Mouse (Mus musculus) limb, embryonic 12.5 days (tissue): ENCODE data around the gene Syne1. TPM values are rescaled to one million over a fixed set of nuclear protein-coding genes. Genes with fewer than 3 reads are reported as not detected.

Experiments
- ATAC-seq: fragments of 200-750 bp; cut with Nextera tagmentation; 2 replicates; pipeline ENCODE4 v1.8.0; 2017; ENCODE audit warnings: low read depth, moderate TSS enrichment; ENCODE audit not compliant: insufficient number of reproducible peaks, insufficient read depth, low FRiP score, low TSS enrichment
- H3K27ac ChIP-seq: fragments of 300-500 bp; sonication (generic); 2 replicates; pipeline ENCODE4 v1.5.1; 2016; ENCODE audit warnings: mild to moderate bottlenecking, moderate library complexity
- H3K27me3 ChIP-seq: fragments of 300-500 bp; sonication (generic); 2 replicates; pipeline ENCODE4 v1.6.1; 2016; ENCODE audit warnings: mild to moderate bottlenecking, moderate library complexity
- H3K36me3 ChIP-seq: fragments of 300-500 bp; sonication (generic); 2 replicates; pipeline ENCODE4 v1.6.1; 2016; ENCODE audit warnings: mild to moderate bottlenecking, moderate library complexity
- H3K4me1 ChIP-seq: fragments of 300-500 bp; sonication (generic); replicated peaks from 2 replicates; pipeline ENCODE4 v1.6.1; 2016
- H3K4me2 ChIP-seq: fragments of 300-500 bp; sonication (generic); 2 replicates; pipeline ENCODE4 v1.6.1; 2016; ENCODE audit warnings: mild to moderate bottlenecking, moderate library complexity
- H3K4me3 ChIP-seq: fragments of 300-500 bp; sonication (generic); replicated peaks from 2 replicates; pipeline ENCODE4 v1.5.1; 2016; ENCODE audit warnings: mild to moderate bottlenecking
- H3K9ac ChIP-seq: fragments of 300-500 bp; sonication (generic); replicated peaks from 2 replicates; pipeline ENCODE4 v1.6.1; 2016; ENCODE audit warnings: mild to moderate bottlenecking, moderate library complexity
- H3K9me3 ChIP-seq: fragments of 300-500 bp; sonication (generic); 2 replicates; pipeline ENCODE4 v1.6.1; 2016; ENCODE audit warnings: mild to moderate bottlenecking, moderate library complexity
- whole genome bisulfite sequencing: fragments of 180-500 bp; shearing (Covaris S2); methylation state at CpG from one replicate; pipeline ENCODE4 v1.1.7; 2016; 5-methylcytosine and 5-hydroxymethylcytosine counted together
- polyA plus RNA-seq: library from polyadenylated mRNA; unstranded; fragments of >200 nt; fragmentation: Nextera tagmentation; extraction: Ambion mirVana; gene quantifications from 2 replicates; pipeline ENCODE4 v1.2.1, GENCODE M21; 2016

Gene Syne1
- polyA plus RNA-seq, 1 experiment from 2014 or later, result 4.6 TPM

GRCm38 (mm10) chr10:5197356-5197755 lies 353.9 kb downstream of the Syne1 start:
- no peaks in the 10 kb centered on the region for H3K27me3 ChIP-seq
- no peak overlapping the region for H3K4me2 ChIP-seq
- H3K27ac ChIP-seq, result no peak overlapping the region
- no peaks in the 10 kb centered on the region for H3K9me3 ChIP-seq
- no peak overlapping the region for H3K9ac ChIP-seq
- no peak overlapping the region for H3K4me3 ChIP-seq
- no peaks in the 10 kb centered on the region for H3K36me3 ChIP-seq
- H3K4me1 ChIP-seq, result peaks cover 3% of the 10 kb centered on the region; the same call in 1 of the 2 replicates
- 80% methylated on average over 2 of the region's 2 CpGs for WGBS
- ATAC-seq, result no peak

- Histone ChIP-seq H3K9ac (no peak overlapping the region), H3K4me2 (no peak overlapping the region), H3K27ac (no peak overlapping the region), H3K36me3 (no peaks in the 10 kb centered on the region), H3K4me1 (peaks cover 3% of the 10 kb centered on the region; the same call in 1 of the 2 replicates), H3K4me3 (no peak overlapping the region), H3K27me3 (no peaks in the 10 kb centered on the region), H3K9me3 (no peaks in the 10 kb centered on the region)
- 91% methylated on average over 5 of the region's 5 CpGs for WGBS
- no peak for ATAC-seq
These were observed 355.0 kb downstream of the Syne1 start for GRCm38 (mm10) chr10:5196267-5196666.

DNA sequence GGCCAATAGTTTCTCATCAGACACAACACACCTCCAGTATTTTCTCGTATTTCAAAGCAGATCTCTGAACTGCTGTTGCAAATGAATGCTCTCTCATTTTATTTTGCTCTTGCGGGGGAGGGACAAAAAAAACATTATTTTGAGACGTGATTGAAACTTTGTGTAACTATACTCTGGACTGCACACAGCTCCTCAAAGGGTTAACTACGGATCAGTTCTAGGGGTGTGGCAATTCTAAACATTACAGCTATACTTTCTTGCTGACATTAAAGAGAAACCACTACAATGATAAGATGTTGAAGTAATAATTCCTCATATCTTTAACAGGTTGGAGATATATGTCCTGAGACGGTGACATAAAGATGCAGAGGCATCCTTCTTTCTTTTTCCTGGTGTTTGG lies 356.0 kb downstream of the Syne1 start:
- Histone ChIP-seq H3K9me3 (no peaks in the 10 kb centered on the region), H3K27me3 (no peaks in the 10 kb centered on the region), H3K4me1 (peaks cover 3% of the 10 kb centered on the region; the same call in 1 of the 2 replicates), H3K9ac (no peak overlapping the region), H3K27ac (no peak overlapping the region), H3K36me3 (no peaks in the 10 kb centered on the region), H3K4me2 (peak overlapping the region; percentile 65; the same call in 1 of the 2 replicates), H3K4me3 (no peak overlapping the region)
- no peak; the same call in 1 of the 2 replicates for ATAC-seq
- 68% methylated on average over 5 of the region's 5 CpGs for WGBS

GRCm38 (mm10) chr10:5194671-5195234 lies 356.5 kb downstream of the Syne1 start:
- H3K27ac ChIP-seq, result peak overlapping the region; percentile 73
- peak; percentile 97 for ATAC-seq
- peaks cover 3% of the 10 kb centered on the region; the same call in 1 of the 2 replicates for H3K4me1 ChIP-seq
- H3K4me3 ChIP-seq, result peak overlapping the region; percentile 42
- H3K9me3 ChIP-seq, result no peaks in the 10 kb centered on the region
- no peaks in the 10 kb centered on the region for H3K27me3 ChIP-seq
- H3K36me3 ChIP-seq, result no peaks in the 10 kb centered on the region
- peak overlapping the region; percentile 65 for H3K4me2 ChIP-seq
- whole genome bisulfite sequencing, result 2% methylated on average over 13 of the region's 13 CpGs
- peak overlapping the region; percentile 57; the same call in 1 of the 2 replicates for H3K9ac ChIP-seq

GRCm38 (mm10) chr10:5194081-5194670 lies 357.1 kb downstream of the Syne1 start:
- peak overlapping the region; percentile 65 for H3K4me2 ChIP-seq
- H3K27me3 ChIP-seq, result no peaks in the 10 kb centered on the region
- peak overlapping the region; percentile 57; the same call in 1 of the 2 replicates for H3K9ac ChIP-seq
- H3K4me1 ChIP-seq, result peaks cover 3% of the 10 kb centered on the region; the same call in 1 of the 2 replicates
- peak; percentile 83 for ATAC-seq
- H3K9me3 ChIP-seq, result no peaks in the 10 kb centered on the region
- 2% methylated on average over 13 of the region's 13 CpGs for WGBS
- H3K36me3 ChIP-seq, result no peaks in the 10 kb centered on the region
- H3K27ac ChIP-seq, result peak overlapping the region; percentile 73
- H3K4me3 ChIP-seq, result peak overlapping the region; percentile 42

DNA sequence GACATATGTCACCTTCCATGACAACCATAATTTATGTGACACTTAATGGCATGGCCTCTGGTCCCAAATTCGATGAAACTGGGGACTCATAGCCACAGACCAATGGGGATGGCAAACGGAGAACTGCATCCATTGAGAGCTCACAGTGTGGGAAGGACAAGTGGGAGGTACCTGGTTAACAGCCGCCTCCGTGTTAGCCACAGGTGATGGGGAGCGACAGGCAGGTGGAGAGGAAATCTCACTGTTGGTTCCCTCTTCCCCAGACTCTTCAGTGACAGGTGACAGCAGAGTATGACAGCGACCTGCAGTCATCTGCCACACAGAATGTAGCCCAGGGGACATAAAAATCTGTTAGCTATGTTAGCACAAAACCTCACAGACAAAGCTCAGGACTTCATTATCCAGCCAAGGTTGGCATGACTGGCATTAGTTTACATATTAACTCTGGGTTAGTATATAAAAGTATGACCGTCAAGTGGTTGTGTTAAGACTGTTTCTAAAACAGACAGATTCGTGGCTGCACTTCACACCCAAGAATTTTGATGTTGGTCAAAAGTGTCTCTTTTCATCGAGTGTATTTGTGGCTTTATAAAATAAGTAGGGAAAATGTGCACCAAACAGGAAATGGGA lies 358.3 kb downstream of the Syne1 start:
- Histone ChIP-seq H3K9ac (no peak overlapping the region), H3K9me3 (no peaks in the 10 kb centered on the region), H3K27ac (no peak overlapping the region), H3K4me2 (no peak overlapping the region), H3K36me3 (no peaks in the 10 kb centered on the region), H3K4me3 (no peak overlapping the region), H3K4me1 (peaks cover 3% of the 10 kb centered on the region; the same call in 1 of the 2 replicates), H3K27me3 (no peaks in the 10 kb centered on the region)
- ATAC-seq, result no peak
- 68% methylated on average over 9 of the region's 9 CpGs for WGBS

- WGBS, result 74% methylated on average over 4 of the region's 4 CpGs
- Histone ChIP-seq H3K4me1 (peaks cover 3% of the 10 kb centered on the region; the same call in 1 of the 2 replicates), H3K27ac (no peak overlapping the region), H3K4me2 (no peak overlapping the region), H3K9me3 (no peaks in the 10 kb centered on the region), H3K9ac (no peak overlapping the region), H3K36me3 (no peaks in the 10 kb centered on the region), H3K27me3 (no peaks in the 10 kb centered on the region), H3K4me3 (no peak overlapping the region)
- no peak for ATAC-seq
These were observed 360.5 kb downstream of the Syne1 start for GRCm38 (mm10) chr10:5190756-5191155.

GRCm38 (mm10) chr10:5188890-5189289 lies 362.4 kb downstream of the Syne1 start:
- peaks cover 7% of the 10 kb centered on the region for H3K36me3 ChIP-seq
- no peak for ATAC-seq
- H3K27ac ChIP-seq, result no peak overlapping the region
- H3K4me1 ChIP-seq, result no peaks in the 10 kb centered on the region
- H3K4me3 ChIP-seq, result no peak overlapping the region
- no peak overlapping the region for H3K4me2 ChIP-seq
- no peaks in the 10 kb centered on the region for H3K9me3 ChIP-seq
- no peak overlapping the region for H3K9ac ChIP-seq
- H3K27me3 ChIP-seq, result no peaks in the 10 kb centered on the region

DNA sequence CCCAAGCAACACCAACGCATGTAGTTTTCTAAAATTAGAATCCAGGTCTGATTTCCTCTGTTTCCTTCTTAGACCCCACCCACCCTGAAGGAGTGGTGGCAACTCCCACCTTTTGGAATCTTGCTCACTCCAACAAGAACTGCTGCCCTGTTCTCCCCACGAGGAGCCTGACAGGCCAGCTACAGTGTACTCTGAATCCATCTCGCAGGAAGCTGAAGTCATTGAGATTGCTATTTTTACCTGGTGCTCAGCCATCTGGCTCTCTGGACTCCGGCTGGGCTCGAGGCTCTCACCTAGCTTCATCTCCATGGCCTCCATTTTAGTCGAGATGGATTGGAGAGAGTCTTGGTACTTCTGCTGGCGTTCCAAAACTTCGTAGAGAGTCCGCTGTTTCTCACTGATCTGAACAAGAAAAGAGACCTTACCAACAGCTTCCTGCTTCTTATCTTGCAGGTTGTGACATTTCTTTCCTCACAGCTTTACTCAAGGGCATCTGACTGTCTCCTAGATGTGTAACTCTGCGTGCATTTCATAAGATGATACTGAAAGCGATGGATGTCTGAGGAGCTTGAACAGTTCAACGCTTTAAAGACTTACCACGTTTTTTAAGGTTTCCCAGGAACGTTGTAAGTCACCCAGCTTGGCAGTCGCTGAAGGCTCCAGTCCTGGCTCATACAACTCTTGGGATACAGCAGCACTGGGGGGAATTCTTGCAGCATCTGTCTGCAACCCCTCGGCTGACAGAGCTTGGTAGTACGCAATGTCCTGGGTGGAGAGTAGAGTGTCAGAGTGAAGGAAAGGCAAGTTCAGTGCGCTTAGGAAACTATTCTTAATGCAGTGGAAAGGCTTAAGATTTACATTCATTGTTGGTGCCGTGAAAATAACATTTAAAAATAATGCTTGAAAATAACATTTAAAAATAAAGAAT lies 365.9 kb downstream of the Syne1 start:
- ATAC-seq, result no peak
- Histone ChIP-seq H3K27me3 (no peaks in the 10 kb centered on the region), H3K36me3 (peaks cover 13% of the 10 kb centered on the region), H3K9me3 (no peaks in the 10 kb centered on the region), H3K27ac (no peak overlapping the region), H3K9ac (no peak overlapping the region), H3K4me3 (no peak overlapping the region), H3K4me2 (no peak overlapping the region), H3K4me1 (no peaks in the 10 kb centered on the region)
- 81% methylated on average over 19 of the region's 19 CpGs for WGBS

DNA sequence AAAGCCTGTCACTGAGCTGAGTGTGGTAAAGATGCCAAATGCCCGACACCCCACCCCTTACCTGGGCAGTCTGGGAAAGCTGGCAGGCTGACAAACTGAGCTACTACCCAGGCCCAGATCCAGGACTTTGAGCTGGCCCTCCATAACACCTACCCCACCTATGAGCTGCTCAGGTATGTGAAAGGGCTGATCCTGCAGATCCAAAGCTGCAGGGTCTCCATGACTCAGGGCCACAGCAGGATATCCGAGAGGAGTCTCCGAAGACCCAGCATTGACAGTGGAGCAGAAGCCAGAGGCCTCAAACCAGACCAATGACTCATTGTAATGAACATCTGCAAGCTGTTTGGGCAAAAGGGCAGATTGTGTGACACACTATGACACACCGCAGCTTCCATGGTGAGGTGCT lies 369.5 kb downstream of the Syne1 start:
- no peaks in the 10 kb centered on the region for H3K27me3 ChIP-seq
- H3K4me2 ChIP-seq, result no peak overlapping the region
- no peak for ATAC-seq
- H3K36me3 ChIP-seq, result peaks cover 13% of the 10 kb centered on the region
- H3K4me3 ChIP-seq, result no peak overlapping the region
- 84% methylated on average over 4 of the region's 4 CpGs for WGBS
- H3K9me3 ChIP-seq, result no peaks in the 10 kb centered on the region
- H3K27ac ChIP-seq, result no peak overlapping the region
- no peaks in the 10 kb centered on the region for H3K4me1 ChIP-seq
- H3K9ac ChIP-seq, result no peak overlapping the region

DNA sequence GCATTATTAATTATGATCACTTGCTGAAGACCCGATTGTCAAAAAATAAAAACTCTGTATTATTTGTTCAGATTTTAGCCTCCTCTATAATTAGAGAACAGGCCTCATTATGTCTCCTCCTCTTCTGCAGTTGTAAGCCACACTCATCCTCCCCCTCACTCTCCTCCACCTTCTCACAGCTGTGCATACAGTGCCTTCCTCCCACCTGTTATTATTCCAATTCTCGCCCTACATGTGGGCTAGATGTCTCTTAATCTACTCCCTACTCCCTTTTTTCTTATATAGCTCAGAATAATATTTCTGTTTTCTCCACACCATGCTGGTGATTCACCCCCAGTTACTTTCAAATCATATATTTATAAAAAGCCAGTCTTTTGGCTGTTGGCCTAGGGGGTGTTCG lies 371.4 kb downstream of the Syne1 start:
- 83% methylated on average over 3 of the region's 3 CpGs for WGBS
- Histone ChIP-seq H3K9ac (no peak overlapping the region), H3K36me3 (peaks cover 13% of the 10 kb centered on the region), H3K4me1 (no peaks in the 10 kb centered on the region), H3K4me3 (no peak overlapping the region), H3K9me3 (no peaks in the 10 kb centered on the region), H3K27ac (no peak overlapping the region), H3K27me3 (no peaks in the 10 kb centered on the region), H3K4me2 (no peak overlapping the region)
- ATAC-seq, result no peak
